Mouse (Mus musculus) ES-Bruce4 (cell line): ENCODE measurements around the gene Entpd6.

Experiments
- CTCF ChIP-seq: IDR thresholded peaks from one replicate; pipeline ENCODE4 v1.8.1; 2011; ENCODE audit warnings: low read depth, low read length
- EP300 ChIP-seq: IDR thresholded peaks from 2 replicates; pipeline ENCODE4 v1.6.1; 2011; ENCODE audit warnings: low read depth, low read length; ENCODE audit not compliant: insufficient read depth
- POLR2A ChIP-seq: IDR thresholded peaks from one replicate; pipeline ENCODE4 v1.8.1; 2011; ENCODE audit warnings: low read length; ENCODE audit not compliant: insufficient read depth

GRCm38 (mm10) chr2:150812816-150813215, 64.0 kb downstream of the Entpd6 start:
- no peak for TF ChIP-seq POLR2A
- TF ChIP-seq CTCF: no peak
- no peak for TF ChIP-seq EP300
